Mouse (Mus musculus) gastrocnemius, postnatal 10 days (tissue): ENCODE measurements around the gene Cyp4x1. TPM values are rescaled to one million over a fixed set of nuclear protein-coding genes. Genes with fewer than 3 reads are reported as not detected.

Source experiments
- DNase-seq: peaks from one replicate; pipeline ENCODE4 v3.0.0; 2021; ENCODE audit warnings: mixed read lengths
- total RNA-seq, 2 experiments: library from RNA; stranded (reverse); gene quantifications; 2 replicates each; pipeline ENCODE4 v1.2.3; 2021

The Cyp4x1 gene
- total RNA-seq, 2 experiments from 2014 or later: 0.07 TPM; not detected in 1

DNA sequence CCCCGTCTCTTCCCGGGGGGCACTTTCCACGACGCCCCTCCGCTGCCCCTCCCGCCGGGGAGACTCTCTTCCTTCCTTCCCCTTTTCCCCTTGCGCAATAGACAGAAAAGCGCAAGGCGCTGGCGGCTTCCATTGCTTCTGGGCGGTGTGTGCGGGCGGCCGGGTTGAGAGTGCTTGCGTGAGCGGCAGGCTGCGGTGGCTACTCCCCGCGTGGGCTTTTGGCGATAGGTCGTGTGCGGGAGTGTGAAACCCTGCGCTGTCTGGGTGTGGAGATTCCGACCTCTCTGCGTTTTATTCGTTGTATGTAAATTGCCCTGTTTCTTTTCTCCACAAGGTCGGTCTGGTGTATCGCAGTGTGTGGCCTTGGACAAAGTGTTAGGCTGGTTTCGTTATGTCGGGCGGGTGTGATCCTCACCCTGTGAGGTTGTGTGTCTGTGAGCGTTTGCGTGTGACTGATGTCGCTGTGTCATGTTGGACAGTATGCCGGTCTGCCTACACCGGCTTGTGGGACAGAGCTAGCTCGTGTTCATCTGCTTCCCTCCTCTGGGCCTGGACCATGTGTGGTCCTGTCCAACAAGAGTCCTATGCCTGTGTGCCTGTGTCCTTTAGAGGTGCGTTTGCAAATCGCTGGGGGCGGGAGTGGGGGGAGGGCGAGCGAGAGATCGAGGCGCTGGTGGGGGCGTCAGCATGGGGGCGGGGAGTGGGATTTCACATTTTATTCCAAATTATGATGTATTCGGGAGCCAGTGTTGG, 77.0 kb downstream of the Cyp4x1 start:
- peak; percentile 31 for DNase-seq

DNA sequence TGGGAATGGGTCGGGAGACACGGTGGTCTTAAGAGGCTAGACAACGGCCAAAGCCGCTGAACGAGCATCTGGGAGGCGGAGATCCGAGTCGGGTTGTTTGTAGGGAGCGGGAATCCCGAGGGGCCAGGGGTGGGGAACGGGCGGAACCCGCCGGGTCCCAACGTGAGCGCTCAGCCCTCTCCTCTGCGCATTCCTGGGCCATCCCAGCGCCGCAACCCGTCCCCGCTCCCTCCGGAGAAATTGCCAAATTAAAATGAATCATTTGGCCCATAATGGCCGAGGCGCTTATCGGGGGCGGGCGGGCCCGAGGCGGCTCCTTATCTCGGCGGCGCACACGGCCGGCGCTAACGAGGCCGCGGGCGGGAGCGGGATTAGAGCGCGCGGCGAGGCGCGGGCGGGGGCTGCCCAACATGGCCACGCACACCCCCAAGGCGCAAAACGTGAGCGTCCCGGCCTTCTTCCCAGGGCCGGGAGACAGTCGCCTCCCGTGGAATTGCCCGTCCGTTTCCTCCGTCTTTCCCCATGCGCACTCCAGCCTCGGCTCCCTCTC, 77.6 kb downstream of the Cyp4x1 start, which contains the start of gene Tal1:
TSS of gene Tal1 (plus strand) at position 56 of the 550 bp plus-strand sequence.
- DNase-seq: peak; percentile 28

Other genes starting within 250 kb of the Cyp4x1 start
- gene Foxd2, start 225.4 kb downstream of the Cyp4x1 start, total RNA-seq: under 1 TPM; 0.85 to 0.90 TPM
- gene Foxe3, start 208.3 kb downstream of the Cyp4x1 start, total RNA-seq: not detected
- 10 to 100 TPM; 32.1 to 36.8 TPM for gene Cmpk1, start 147.0 kb downstream of the Cyp4x1 start, total RNA-seq
- 1 to 10 TPM; 1.9 to 2.8 TPM for gene Stil, start 134.1 kb downstream of the Cyp4x1 start, total RNA-seq
- 1 to 10 TPM; 2.0 to 3.7 TPM for gene Tal1, start 77.9 kb downstream of the Cyp4x1 start, total RNA-seq
- under 1 TPM; 0.28 to 0.45 TPM for gene Pdzk1ip1, start 45.6 kb downstream of the Cyp4x1 start, total RNA-seq
- not detected for gene Cyp4a29, start 107.8 kb upstream of the Cyp4x1 start, total RNA-seq
- not detected for gene Cyp4a12a, start 164.8 kb upstream of the Cyp4x1 start, total RNA-seq